Mouse (Mus musculus) CD4-positive helper T cell, adult 2 months (primary cell): Measurements from ENCODE around the gene Arl14ep.
A peak's percentile ranks its signal among the peaks of the same experiment; 100 is the strongest.
"Not testable (repeated sequence)": the region's sequence is repeated elsewhere in the genome, so short reads cannot be mapped to it uniquely, and the experiment has no call there.

Experiments used
- DNase-seq: peaks from one replicate; pipeline ENCODE4 v3.0.0-alpha.2; 2012; ENCODE audit warnings: low read depth, missing footprints, low spot score

Arl14ep gene

DNA sequence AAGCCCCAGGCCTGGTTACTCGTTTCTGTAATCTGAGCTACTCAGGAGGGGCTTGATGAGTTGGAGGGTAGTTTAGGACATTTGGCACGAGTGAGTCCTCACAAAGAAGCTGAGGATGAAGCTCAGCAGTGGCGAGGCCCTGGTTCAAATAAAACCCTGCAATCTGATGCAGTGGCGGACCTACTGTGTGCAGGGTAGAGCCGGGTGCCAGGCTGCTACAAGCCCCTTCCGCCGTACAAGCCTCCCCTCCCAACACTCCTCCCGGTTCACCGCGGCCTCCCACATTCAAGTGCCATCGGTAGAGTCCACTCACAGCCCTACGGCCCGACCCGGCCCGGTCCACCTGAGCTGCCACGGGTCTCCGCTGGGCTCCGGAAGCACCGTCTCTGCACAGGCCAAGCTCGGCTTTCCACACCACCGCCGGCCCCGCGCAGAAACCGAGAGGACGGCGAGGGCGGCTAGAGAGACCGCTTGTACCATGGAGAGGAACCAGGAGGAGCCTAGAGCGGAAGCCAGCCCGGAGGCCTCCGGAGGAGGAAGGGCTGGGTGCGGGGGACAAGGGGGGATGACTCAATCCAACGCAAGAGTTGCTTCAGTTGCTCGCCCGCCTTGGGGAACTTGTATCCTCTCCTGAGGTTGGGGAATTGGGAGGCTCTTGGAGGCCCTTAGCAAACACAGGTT lies at the start of gene Arl14ep:
Arl14ep (minus strand) TSS at position 466 of the 681 bp plus-strand sequence.
- peak; percentile 83 for DNase-seq

DNA sequence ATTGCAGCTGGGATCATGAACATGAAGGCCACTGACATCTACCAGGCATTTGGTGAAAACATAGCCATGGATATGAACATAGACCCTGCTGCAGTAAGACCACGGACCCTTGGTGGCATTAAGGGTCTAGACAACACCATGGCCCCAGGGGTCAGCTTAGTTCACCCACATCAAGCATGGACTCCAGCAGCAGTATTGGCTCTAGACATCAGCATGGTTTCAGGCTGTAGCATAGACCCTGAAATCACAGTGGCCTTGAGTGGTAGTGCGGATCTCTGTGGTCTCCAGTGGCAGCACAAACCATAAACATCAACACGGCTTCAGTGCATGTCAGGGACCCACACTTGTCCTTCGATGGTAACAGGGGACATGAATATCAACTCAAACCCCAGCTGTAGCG lies 48.5 kb upstream of the Arl14ep start:
- DNase-seq = no peak

- no peak for DNase-seq
Measured at GRCm38 (mm10) chr2:107019331-107019730, 45.1 kb upstream of the Arl14ep start.

DNA sequence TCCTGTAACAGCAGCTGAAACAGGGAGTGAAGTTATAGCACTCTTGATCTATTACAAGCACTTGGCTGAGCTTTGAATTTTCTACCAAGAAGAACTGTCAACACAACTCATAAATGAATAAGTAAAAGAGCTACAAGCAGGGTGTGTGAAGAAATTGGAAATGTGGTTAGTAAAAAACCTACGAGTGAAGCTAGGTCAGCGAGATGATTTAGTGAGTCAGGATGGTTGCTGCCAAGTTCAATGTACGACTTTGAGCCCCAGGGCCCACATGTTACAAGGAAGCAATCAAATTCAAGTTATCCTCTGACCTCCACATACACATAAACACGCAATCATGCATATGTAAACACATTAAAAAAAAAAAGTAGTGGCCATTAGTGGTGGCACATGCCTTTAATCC lies 38.9 kb upstream of the Arl14ep start:
- DNase-seq = no peak

DNA sequence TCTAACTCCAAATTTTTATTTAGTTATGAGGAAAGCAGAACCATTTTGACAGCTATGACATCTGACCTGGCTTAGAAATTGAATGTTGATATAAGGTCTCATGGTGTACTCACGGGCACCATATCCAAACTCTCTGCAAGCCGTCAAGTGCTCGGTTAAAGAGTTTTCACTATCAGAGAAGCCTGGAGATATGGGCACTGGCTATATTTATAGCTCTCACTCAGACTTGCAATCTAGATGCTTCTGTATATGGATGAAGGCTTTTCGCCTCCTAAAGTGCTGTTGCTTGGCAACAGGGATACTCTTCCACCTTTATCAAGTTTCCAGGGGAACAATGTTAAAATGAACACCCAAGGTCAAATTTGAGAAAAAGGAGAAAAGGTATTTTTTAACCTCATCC lies 38.1 kb upstream of the Arl14ep start:
- DNase-seq = no peak

- DNase-seq = no peak
Measured at GRCm38 (mm10) chr2:107010160-107010559, 35.9 kb upstream of the Arl14ep start.

GRCm38 (mm10) chr2:107006378-107006777 lies 32.2 kb upstream of the Arl14ep start:
- no peak for DNase-seq

DNA sequence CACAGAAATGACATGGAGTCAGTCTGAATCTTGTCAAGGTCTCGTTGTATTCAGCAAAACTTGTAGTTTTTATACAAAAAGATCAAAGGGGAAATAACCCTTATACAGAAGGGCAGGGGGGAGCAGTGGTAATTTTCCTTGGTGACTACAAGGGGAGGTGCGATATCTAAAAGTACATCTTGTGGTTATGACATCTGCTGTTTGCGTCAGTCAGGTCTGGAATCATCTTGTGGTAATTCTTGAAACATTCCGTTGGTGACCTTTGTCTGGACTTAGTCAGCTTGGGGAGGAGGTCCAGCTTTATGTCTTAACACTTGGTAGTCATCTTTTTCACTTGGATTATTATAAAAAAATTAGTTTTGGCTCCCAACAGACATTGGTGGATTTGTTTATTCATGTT lies 31.7 kb upstream of the Arl14ep start:
- DNase-seq = not testable (repeated sequence)

GRCm38 (mm10) chr2:106991261-106991660 lies 17.0 kb upstream of the Arl14ep start:
- DNase-seq = no peak

- no peak for DNase-seq
Measured at GRCm38 (mm10) chr2:106984945-106985344, 10.7 kb upstream of the Arl14ep start.

DNA sequence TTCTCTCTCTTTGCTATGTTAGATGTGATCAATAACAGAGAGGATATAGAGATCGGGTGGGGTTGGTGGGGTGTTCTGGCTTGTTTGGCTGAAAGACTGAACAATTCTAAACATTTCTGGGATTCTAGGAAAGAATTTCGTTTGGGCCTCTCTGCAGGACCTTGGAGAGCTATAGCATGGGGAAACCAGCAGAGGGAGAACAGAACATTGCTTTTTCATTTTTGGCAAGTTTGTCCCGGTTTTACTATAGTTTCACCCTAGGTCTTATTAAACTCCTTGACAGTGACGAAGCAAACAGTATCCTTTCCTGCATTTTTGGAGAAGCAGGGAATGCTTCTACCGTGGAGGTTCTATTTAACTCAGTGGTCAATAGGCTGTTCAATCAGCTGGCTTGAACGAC lies 8.3 kb upstream of the Arl14ep start:
- DNase-seq = no peak

GRCm38 (mm10) chr2:106976472-106976871 lies 2.2 kb upstream of the Arl14ep start:
- no peak for DNase-seq

DNA sequence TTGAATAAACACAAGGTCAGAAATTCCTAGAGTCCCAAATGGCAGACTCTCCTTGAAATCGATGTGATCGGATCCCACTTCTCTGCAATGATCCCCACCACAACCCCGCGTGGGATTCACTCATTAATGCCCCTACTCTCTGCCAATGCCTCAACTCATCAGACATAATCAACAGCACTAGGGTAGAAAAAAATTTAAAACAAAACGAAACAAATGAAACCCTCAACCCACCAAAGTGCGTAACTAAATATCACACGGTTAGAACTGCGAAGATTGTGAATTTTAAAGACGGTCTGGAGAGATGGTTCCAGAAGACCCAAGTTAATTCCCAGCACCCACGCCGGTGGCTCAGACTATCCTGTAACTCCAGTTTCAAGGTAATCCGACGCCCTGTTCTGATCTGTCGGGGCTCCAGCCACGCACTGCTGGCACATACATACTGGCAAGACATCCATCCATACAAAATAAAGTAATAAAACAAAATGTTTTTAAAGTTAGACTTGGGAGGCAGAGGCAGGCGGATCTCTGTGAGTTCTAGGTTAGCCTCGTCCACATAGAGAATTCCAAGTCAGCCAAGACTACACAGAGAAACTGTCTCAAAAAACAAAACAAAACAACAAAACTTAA lies 779 bp downstream of the Arl14ep start:
- no peak for DNase-seq

GRCm38 (mm10) chr2:106972851-106973250 lies 1.4 kb downstream of the Arl14ep start:
- no peak for DNase-seq

GRCm38 (mm10) chr2:106970971-106971370 lies 3.3 kb downstream of the Arl14ep start:
- no peak for DNase-seq

GRCm38 (mm10) chr2:106968320-106968719 lies 5.9 kb downstream of the Arl14ep start:
- DNase-seq = no peak

DNA sequence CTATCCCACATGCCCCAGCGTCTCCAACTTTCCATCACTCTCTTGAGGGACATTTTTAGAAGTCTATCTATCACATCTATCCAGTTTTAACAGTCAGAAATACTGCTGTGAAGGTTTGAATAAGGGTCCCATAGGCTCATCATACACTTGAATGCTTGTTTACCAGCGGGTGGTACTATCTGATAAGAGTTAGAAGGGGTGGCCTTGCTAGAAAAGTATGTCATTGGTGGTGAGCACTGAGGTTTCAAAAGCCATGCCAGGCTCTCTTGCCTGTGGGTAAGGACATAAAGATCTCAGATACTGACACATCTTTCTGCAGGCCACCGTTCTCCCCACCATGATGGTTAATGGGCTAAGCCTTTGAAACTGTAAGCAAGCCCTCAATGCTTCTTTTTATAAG lies 10.7 kb downstream of the Arl14ep start:
- no peak for DNase-seq

DNA sequence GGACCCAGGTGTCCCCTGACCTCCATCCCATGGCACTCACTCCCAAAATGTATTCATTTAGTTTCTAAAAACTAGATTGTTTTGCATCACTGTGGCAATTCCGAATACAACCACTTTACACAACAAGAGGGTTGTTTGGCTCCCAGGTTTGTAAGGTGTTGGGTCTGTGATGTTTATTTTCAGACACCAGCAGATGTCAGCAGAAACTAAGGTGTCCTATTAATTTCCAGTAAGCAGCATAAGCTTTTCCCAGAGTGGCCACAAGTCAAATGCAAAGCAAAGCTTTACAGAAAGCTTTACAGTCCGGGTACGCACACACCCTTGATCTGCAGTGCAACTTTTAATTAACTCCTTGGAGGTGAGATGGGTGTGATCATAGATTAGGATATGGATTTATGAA lies 12.6 kb downstream of the Arl14ep start:
- DNase-seq = no peak

GRCm38 (mm10) chr2:106961066-106961465 lies 13.2 kb downstream of the Arl14ep start:
- DNase-seq = no peak

DNA sequence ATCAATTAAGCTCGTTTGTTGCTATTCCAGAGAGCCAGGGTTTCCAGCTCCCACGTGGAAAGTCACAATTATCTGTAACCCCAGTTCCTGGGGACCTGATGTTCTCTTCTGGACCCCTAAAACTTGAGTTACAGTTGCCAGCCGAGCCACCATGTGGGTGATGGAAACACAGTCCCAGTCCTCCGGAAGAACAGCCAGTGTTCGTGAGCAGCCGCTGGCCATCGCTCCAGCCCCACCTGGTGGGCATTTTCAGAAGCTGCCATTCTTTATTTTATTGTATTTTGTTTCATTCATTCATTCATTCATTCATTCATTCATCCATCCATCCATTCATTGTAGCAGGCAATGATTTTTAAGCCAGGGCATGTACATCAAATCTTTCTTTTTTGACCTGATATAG lies 14.0 kb downstream of the Arl14ep start:
- no peak for DNase-seq

- DNase-seq = no peak
Measured at GRCm38 (mm10) chr2:106959380-106959779, 14.8 kb downstream of the Arl14ep start.

- no peak for DNase-seq
Measured at GRCm38 (mm10) chr2:106958916-106959315, 15.3 kb downstream of the Arl14ep start.

GRCm38 (mm10) chr2:106956146-106956545 lies 18.1 kb downstream of the Arl14ep start:
- DNase-seq = no peak
